Mouse (Mus musculus): ENCODE measurements around the gene Rybp.

GRCm38 (mm10) chr6:100322561-100322960 lies 35.3 kb upstream of the Rybp start:
- TF ChIP-seq POLR2A (IDR thresholded peaks at IDR 0.05; ENCODE audit: borderline replicate concordance, low read depth, low read length) (no peak), CTCF (IDR thresholded peaks at IDR 0.05; ENCODE audit: low read depth, low read length) (no peak)

All from bone marrow macrophage, adult 2 months (primary cell).